Mouse (Mus musculus) E14TG2a.4 (cell line): ENCODE results near the gene Rundc3a.

Experiments
- H3K27me3 ChIP-seq: 2 replicates; pipeline ENCODE4 v1.6.1; 2014; ENCODE audit warnings: low read length, control low read depth; ENCODE audit not compliant: insufficient read depth
- H3K36me3 ChIP-seq: 2 replicates; pipeline ENCODE4 v1.6.1; 2014; ENCODE audit warnings: low read length, control low read depth; ENCODE audit not compliant: insufficient read depth
- H3K4me1 ChIP-seq: replicated peaks from 2 replicates; pipeline ENCODE4 v1.6.1; 2014; ENCODE audit warnings: low read depth, low read length, control low read depth
- H3K4me3 ChIP-seq: replicated peaks from 2 replicates; pipeline ENCODE4 v1.5.1; 2014; ENCODE audit warnings: mild to moderate bottlenecking, low read length
- H3K9me3 ChIP-seq: 2 replicates; pipeline ENCODE4 v1.6.1; 2014; ENCODE audit warnings: low read length, control low read depth
- CTCF ChIP-seq: conservative IDR thresholded peaks from 2 replicates; pipeline ENCODE4 v1.5.1; 2014; ENCODE audit warnings: low read length
- NANOG ChIP-seq: IDR thresholded peaks from 2 replicates; pipeline ENCODE4 v1.6.1; 2014; ENCODE audit warnings: borderline replicate concordance, low read length, mixed read lengths
- POU5F1 ChIP-seq: IDR thresholded peaks from 2 replicates; pipeline ENCODE4 v1.6.1; 2014; ENCODE audit warnings: low read length, borderline replicate concordance

Gene Rundc3a

DNA sequence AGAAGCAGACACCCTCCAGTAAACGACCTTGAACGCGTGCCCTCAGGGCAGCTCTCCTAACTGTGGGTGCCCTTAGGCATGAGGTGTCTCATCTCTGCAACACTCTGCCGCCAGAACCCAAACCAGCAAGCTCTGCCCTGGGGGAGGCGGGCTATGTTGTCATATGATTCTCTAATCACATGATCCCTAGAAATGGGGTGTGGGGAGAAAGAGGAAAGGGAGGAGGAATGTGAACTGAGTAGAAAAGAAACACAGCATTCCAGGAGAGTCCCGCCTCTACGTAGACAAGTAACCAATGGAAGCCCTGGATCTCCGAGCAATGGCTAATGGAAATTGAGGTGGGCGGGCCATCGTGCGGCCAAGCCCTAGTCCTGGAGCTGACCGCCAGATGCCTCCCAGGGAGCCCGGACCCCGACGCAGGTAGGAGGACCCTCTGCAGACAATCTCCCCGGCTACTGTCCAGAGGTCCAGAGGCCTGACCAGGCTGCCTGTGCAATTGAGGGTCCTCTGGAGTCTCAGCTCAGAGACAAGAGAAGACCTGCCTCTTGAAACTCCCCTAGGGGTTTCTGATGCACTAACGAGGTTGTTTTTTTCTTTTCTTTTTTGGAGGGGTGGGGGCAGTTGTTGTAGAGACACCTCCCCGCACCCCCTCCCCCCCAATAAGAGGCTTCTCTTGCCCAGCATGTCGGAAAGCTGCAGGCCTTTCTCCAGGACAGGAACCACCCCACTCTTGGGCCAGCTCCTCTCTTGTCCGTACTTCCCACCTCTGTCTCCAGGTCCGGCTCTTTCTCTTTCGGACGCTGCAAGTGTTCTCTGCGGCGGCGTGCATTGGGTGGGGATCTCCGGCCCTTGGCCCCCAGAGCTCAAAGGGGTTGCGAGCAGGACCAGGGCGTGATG lies 37.2 kb downstream of the Rundc3a start, which contains the start of gene Grn:
Grn (plus strand) TSS at position 195 of the 897 bp plus-strand sequence.
- Histone ChIP-seq H3K27me3 (no peaks in the 10 kb centered on the region), H3K4me3 (peak within 1 kb of the TSS; percentile 89), H3K36me3 (peaks cover 32% of the 10 kb centered on the region), H3K4me1 (peaks cover 60% of the 10 kb centered on the region), H3K9me3 (no peaks in the 10 kb centered on the region)
- no peak for TF ChIP-seq CTCF
- TF ChIP-seq NANOG = no peak
- TF ChIP-seq POU5F1 = no peak

DNA sequence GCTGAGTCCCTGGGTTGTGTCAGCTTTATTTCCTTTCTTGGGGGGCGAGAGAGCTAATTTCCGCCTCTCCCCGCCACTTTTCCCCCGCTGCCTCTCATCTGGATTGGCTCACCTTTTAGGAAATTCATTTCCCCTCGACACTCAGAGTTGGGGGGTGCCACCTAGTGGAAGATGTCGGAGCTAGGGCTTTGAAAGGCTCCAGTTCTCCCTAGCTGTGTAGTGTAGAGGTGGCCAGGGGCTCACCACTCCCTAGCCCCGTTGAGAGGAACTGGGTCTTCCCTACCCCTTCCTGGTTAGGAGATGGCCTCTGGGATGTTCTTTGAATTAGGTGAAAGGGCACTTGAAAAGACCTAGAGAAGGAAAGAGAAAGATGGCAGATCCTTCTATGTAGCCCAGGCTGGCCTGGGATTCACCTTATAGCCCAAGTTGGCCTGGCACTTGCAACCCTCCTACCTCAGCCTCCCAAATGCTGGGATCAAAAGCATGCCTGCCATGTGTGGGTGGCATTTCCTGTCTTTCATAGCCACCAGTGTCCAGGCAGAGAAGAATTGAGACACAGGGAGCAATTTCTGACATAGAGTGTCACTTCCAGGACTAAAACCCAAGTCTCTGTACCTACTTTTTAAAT lies 37.9 kb downstream of the Rundc3a start:
- no peaks in the 10 kb centered on the region for H3K9me3 ChIP-seq
- no peaks in the 10 kb centered on the region for H3K27me3 ChIP-seq
- TF ChIP-seq CTCF (peak; percentile 68), NANOG (no peak), POU5F1 (no peak)
- peak overlapping the region; percentile 89 for H3K4me3 ChIP-seq
- peaks cover 39% of the 10 kb centered on the region for H3K36me3 ChIP-seq
- peaks cover 67% of the 10 kb centered on the region for H3K4me1 ChIP-seq

DNA sequence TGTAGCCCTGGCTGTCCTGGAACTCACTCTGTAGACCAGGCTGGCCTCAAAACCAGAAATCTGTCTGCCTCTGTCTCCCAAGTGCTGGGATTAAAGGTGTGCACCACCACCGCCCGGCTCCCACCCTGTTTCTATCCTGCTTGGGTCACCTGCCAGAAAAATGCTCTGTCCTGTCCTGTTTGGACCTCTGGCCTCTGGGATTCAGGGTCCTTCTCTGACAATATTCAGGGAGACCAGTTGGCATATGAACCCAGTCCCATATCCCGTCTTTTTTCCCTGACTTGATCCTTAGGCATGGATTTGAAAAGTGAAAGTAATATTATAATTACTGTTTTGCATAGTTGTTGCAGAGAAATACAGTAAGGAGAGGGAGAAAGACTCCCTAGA lies 38.5 kb downstream of the Rundc3a start:
- peaks cover 45% of the 10 kb centered on the region for H3K36me3 ChIP-seq
- TF ChIP-seq POU5F1 = no peak
- TF ChIP-seq NANOG = no peak
- TF ChIP-seq CTCF = no peak
- H3K4me1 ChIP-seq = peaks cover 72% of the 10 kb centered on the region
- no peak overlapping the region; the same call in 1 of the 2 replicates for H3K4me3 ChIP-seq
- H3K9me3 ChIP-seq = no peaks in the 10 kb centered on the region
- H3K27me3 ChIP-seq = no peaks in the 10 kb centered on the region

DNA sequence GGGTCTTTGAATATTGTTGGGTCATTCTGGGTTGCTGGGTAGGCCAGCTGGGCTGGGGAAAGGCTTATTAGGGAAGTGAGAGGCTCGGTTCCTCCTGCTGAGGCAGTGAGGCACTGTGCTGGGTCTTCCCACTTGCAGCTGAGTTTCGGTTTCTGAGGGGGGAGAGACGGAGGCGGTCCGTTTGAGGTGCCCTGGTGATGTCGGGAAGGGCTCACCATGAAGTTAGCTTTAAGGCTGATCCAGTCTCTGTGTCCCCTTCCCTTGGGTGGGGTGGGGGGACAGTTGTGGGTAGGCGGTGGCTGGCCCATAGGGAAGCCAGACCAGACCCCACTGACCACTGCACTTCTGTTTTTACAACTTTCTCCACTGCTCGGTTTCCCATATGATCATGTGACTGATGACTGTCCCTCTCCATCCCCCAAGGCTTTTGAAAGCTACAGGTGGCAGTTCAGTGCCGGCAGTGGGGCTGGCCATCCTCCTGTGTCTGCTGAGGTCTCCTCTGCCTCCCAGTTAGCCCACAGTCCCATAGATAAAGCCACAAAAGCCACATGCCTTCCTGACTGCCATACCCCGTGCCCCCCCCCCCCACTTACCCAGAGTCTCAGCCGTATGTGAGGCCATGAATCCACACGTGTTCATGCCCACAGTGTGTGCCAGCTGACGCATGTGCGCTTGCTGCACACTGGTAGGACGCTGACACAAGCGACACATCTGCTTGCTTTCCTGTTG lies 39.1 kb downstream of the Rundc3a start:
- TF ChIP-seq CTCF (no peak), POU5F1 (no peak), NANOG (no peak)
- Histone ChIP-seq H3K36me3 (peaks cover 45% of the 10 kb centered on the region), H3K27me3 (no peaks in the 10 kb centered on the region), H3K4me3 (no peak overlapping the region; the same call in 1 of the 2 replicates), H3K9me3 (no peaks in the 10 kb centered on the region), H3K4me1 (peaks cover 75% of the 10 kb centered on the region)

DNA sequence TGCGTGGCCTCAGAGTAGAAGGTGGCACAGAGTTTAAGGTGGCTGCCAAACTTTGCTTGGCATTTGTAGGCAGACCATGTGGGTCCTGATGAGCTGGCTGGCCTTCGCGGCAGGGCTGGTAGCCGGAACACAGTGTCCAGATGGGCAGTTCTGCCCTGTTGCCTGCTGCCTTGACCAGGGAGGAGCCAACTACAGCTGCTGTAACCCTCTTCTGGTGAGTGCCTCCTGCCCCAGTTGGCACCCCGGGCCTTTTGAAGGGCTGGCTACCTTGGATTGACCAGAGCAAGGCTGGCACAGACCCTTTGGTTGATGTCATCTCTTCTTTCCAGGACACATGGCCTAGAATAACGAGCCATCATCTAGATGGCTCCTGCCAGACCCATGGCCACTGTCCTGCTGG lies 39.7 kb downstream of the Rundc3a start:
- Histone ChIP-seq H3K4me3 (no peak overlapping the region), H3K36me3 (peaks cover 45% of the 10 kb centered on the region), H3K27me3 (peaks cover 3% of the 10 kb centered on the region; the same call in 1 of the 2 replicates), H3K9me3 (no peaks in the 10 kb centered on the region), H3K4me1 (peaks cover 74% of the 10 kb centered on the region)
- TF ChIP-seq NANOG (no peak), CTCF (no peak), POU5F1 (no peak)

DNA sequence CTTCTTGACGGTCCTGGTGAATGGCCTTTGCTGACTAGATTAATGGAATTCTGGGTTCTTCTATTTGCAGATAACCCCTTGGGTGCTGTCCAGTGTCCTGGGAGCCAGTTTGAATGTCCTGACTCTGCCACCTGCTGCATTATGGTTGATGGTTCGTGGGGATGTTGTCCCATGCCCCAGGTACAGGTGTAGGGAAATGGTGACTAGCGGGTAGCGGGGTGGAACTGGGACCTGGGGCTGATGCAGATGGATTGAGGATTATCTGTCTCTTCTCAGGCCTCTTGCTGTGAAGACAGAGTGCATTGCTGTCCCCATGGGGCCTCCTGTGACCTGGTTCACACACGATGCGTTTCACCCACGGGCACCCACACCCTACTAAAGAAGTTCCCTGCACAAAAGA lies 40.7 kb downstream of the Rundc3a start:
- peaks cover 67% of the 10 kb centered on the region for H3K4me1 ChIP-seq
- H3K27me3 ChIP-seq = peaks cover 12% of the 10 kb centered on the region
- TF ChIP-seq CTCF = no peak
- no peak for TF ChIP-seq POU5F1
- TF ChIP-seq NANOG = no peak
- no peak overlapping the region for H3K4me3 ChIP-seq
- peaks cover 45% of the 10 kb centered on the region for H3K36me3 ChIP-seq
- no peaks in the 10 kb centered on the region for H3K9me3 ChIP-seq

DNA sequence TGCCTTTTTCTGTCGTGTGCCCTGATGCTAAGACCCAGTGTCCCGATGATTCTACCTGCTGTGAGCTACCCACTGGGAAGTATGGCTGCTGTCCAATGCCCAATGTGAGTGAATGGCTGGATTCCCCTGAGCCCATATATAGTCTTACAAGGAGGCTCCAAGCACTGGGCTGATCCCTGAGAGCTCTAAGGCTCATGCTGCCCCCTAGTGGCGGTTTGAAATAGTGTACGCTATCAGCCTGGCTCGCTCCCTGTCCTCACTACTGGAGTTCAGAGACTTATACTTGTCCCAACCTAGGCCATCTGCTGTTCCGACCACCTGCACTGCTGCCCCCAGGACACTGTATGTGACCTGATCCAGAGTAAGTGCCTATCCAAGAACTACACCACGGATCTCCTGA lies 41.2 kb downstream of the Rundc3a start:
- H3K27me3 ChIP-seq = peaks cover 17% of the 10 kb centered on the region
- H3K9me3 ChIP-seq = no peaks in the 10 kb centered on the region
- peaks cover 67% of the 10 kb centered on the region for H3K4me1 ChIP-seq
- H3K4me3 ChIP-seq = no peak overlapping the region
- peaks cover 45% of the 10 kb centered on the region for H3K36me3 ChIP-seq
- TF ChIP-seq NANOG (no peak), CTCF (peak; percentile 75)
